In genomic region chr1:155097354-155097753, GRCm38 (mm10) we compare ENCODE assay signal across 8 mouse cellular contexts. TPM values are rescaled to one million over a fixed set of nuclear protein-coding genes. Genes with fewer than 3 reads are reported as not detected.
DNase-seq lines count a peak whose midpoint lies in the region; ATAC-seq and TF ChIP-seq lines count a peak whose summit lies in the region.

No protein-coding gene starts in this region.

- peak overlapping the region; percentile 75 for H3K4me2 ChIP-seq in hindbrain, embryonic 11.5 days (replicated peaks; ENCODE audit: low read depth, low read length)

- no peaks in the 10 kb centered on the region for H3K9me3 ChIP-seq in hindbrain, embryonic 11.5 days (ENCODE audit: control insufficient read depth, low read length)

- ATAC-seq in hindbrain, embryonic 11.5 days (ENCODE audit: low FRiP score): no peak
- peak; percentile 38 for ATAC-seq in megakaryocyte progenitor cell, adult 5-6 weeks (replicated peaks; ENCODE audit: poor library complexity)

- 15% methylated on average over 6 of the region's 6 CpGs for WGBS in heart, adult 2 months
- 34% methylated on average over 6 of the region's 6 CpGs for WGBS in hindbrain, embryonic 11.5 days

- H3K79me2 ChIP-seq in heart, adult 2 months (replicated peaks; ENCODE audit: control insufficient read depth, insufficient read depth, low read length): peaks cover 5% of the 10 kb centered on the region; the same call in 1 of the 2 replicates

- H3K36me3 ChIP-seq in heart, adult 2 months (ENCODE audit: control insufficient read depth, insufficient read depth, low read length): peaks cover 19% of the 10 kb centered on the region
- no peaks in the 10 kb centered on the region for H3K36me3 ChIP-seq in hindbrain, embryonic 11.5 days (ENCODE audit: control insufficient read depth, insufficient read depth, low read length)

- peaks cover 14% of the 10 kb centered on the region for H3K4me1 ChIP-seq in heart, adult 2 months (ENCODE audit: control insufficient read depth, insufficient read depth, low read length)
- H3K4me1 ChIP-seq in hindbrain, embryonic 11.5 days (replicated peaks; ENCODE audit: control insufficient read depth, insufficient read depth, low read length): no peaks in the 10 kb centered on the region; the same call in 1 of the 2 replicates

- DNase-seq in heart, adult 2 months: no peak
- DNase-seq in heart, postnatal 4 days: no peak
- peak; percentile 27 for DNase-seq in T-cell, adult 2 months (ENCODE audit: low spot score)
- DNase-seq in hindbrain, embryonic 11.5 days (ENCODE audit: low spot score): no peak
- no peak for DNase-seq in thymus, postnatal 25 days
- DNase-seq in right cerebral cortex, postnatal 36 days (ENCODE audit: low spot score in 2 of 2): no peak
- no peak for DNase-seq in urinary bladder, postnatal 14 days (ENCODE audit: low spot score)

- no peak overlapping the region for H3K9ac ChIP-seq in heart, adult 2 months (ENCODE audit: low read depth, low read length)
- H3K9ac ChIP-seq in hindbrain, embryonic 11.5 days (ENCODE audit: low read depth, low read length): peak overlapping the region; percentile 94

- H3K27me3 ChIP-seq in heart, adult 2 months (ENCODE audit: control insufficient read depth, insufficient read depth, low read length): no peaks in the 10 kb centered on the region
- no peaks in the 10 kb centered on the region for H3K27me3 ChIP-seq in hindbrain, embryonic 11.5 days (ENCODE audit: control insufficient read depth, insufficient read depth, low read length)

- TF ChIP-seq POLR2A in heart, adult 2 months (IDR thresholded peaks at IDR 0.05; ENCODE audit: insufficient read depth, low read depth, low read length): 0 out of 2 replicates have a peak, but pooled peaks have one; percentile 12

- peak overlapping the region; percentile 68 for H3K4me3 ChIP-seq in heart, adult 2 months
- peak overlapping the region; percentile 100 for H3K4me3 ChIP-seq in hindbrain, embryonic 11.5 days (ENCODE audit: low read depth, low read length)

- TF ChIP-seq CTCF in heart, adult 2 months (IDR thresholded peaks at IDR 0.05): no peak

- intact Hi-C loops in heart, adult 2 months (cut with DNase I): loop anchor here (5.0 kb wide), 1 partner anchor 120 kb away; no protein-coding TSS in a partner anchor

- no peak for TF ChIP-seq EP300 in heart, adult 2 months (IDR thresholded peaks at IDR 0.05; ENCODE audit: insufficient read depth, low read depth, low read length)

- peak overlapping the region; percentile 95 for H3K27ac ChIP-seq in heart, adult 2 months
- no peak overlapping the region for H3K27ac ChIP-seq in hindbrain, embryonic 11.5 days (ENCODE audit: low read depth, low read length)

RNA-seq across cellular contexts. Expression of gene Ier5, which starts 2.1 kb away (rescaled TPM):
- total RNA-seq in heart, adult 2 months (2021): 10 to 100 TPM; 12.5 to 16.8 TPM
- polyA plus RNA-seq in heart, adult 2 months (2012; rRNA removed): 9.8 and 13.5 TPM in 2 replicates
- total RNA-seq in heart, postnatal 4 days (2021): 10 to 100 TPM; 26.1 to 26.6 TPM
- polyA plus RNA-seq in hindbrain, embryonic 11.5 days (2014; fragmentation: Nextera tagmentation; extraction: Ambion mirVana): 12.7 and 17.1 TPM in 2 replicates
- total RNA-seq in megakaryocyte progenitor cell, adult 5-6 weeks (2015): 6.8 and 12.1 TPM in 2 replicates
- total RNA-seq in megakaryocyte progenitor cell, adult 5-6 weeks (2017): 5.1 and 5.7 TPM in 2 replicates

RNA-seq across cellular contexts. Expression of gene Mr1, which starts 49.3 kb away (rescaled TPM):
- 1 to 10 TPM; 6.5 to 6.7 TPM for total RNA-seq in heart, adult 2 months (2021)
- polyA plus RNA-seq in heart, adult 2 months (2012; rRNA removed): 6.1 and 11.9 TPM in 2 replicates
- total RNA-seq in heart, postnatal 4 days (2021): 1 to 10 TPM; 8.8 to 9.4 TPM
- polyA plus RNA-seq in hindbrain, embryonic 11.5 days (2014; fragmentation: Nextera tagmentation; extraction: Ambion mirVana): 1.2 and 1.9 TPM in 2 replicates
- 4.6 and 7.6 TPM in 2 replicates for total RNA-seq in megakaryocyte progenitor cell, adult 5-6 weeks (2015)
- 3.3 and 4.1 TPM in 2 replicates for total RNA-seq in megakaryocyte progenitor cell, adult 5-6 weeks (2017)
